Mouse (Mus musculus) cortical plate, adult 2 months (tissue): ENCODE results near the gene Tenm2. TPM values are rescaled to one million over a fixed set of nuclear protein-coding genes. Genes with fewer than 3 reads are reported as not detected.
A peak's percentile ranks its signal among the peaks of the same experiment; 100 is the strongest.

Source experiments
- H3K27ac ChIP-seq: fragments of 200-500 bp; 2 replicates; pipeline ENCODE4 v1.5.1; 2012; ENCODE audit warnings: low read length, control low read depth, inconsistent platforms; ENCODE audit not compliant: insufficient read depth
- H3K4me1 ChIP-seq: fragments of 200-500 bp; 2 replicates; pipeline ENCODE4 v1.6.1; 2011; ENCODE audit warnings: low read length; ENCODE audit not compliant: control insufficient read depth, insufficient read depth
- H3K4me3 ChIP-seq: fragments of 200-500 bp; 2 replicates; pipeline ENCODE4 v1.5.1; 2011; ENCODE audit warnings: mild to moderate bottlenecking, low read length, control low read depth; ENCODE audit not compliant: insufficient read depth
- CTCF ChIP-seq: fragments of 200-500 bp; IDR thresholded peaks from 2 replicates; pipeline ENCODE4 v1.5.1; 2011; ENCODE audit warnings: mild to moderate bottlenecking, control low read depth, low read length; ENCODE audit not compliant: insufficient read depth; ENCODE audit errors: extremely low read depth
- POLR2A ChIP-seq: fragments of 200-500 bp; IDR thresholded peaks from 2 replicates; pipeline ENCODE4 v1.6.1; 2011; ENCODE audit warnings: mild to moderate bottlenecking, low read length, control low read depth; ENCODE audit not compliant: insufficient read depth; ENCODE audit errors: extremely low read depth
- polyA plus RNA-seq: library from polyadenylated mRNA; depleted of rRNA; stranded (reverse); fragments of >200 nt; gene quantifications from 2 replicates; pipeline ENCODE4 v1.2.3, GENCODE M21; 2012

Tenm2 gene
- polyA plus RNA-seq, 1 experiment: 26.6 TPM

- TF ChIP-seq CTCF (no peak), POLR2A (no peak)
- no peak overlapping the region for H3K4me3 ChIP-seq
- H3K27ac ChIP-seq: no peak overlapping the region
- H3K4me1 ChIP-seq: no peaks in the 10 kb centered on the region
Measured at GRCm38 (mm10) chr11:36940557-36941110, 295.1 kb downstream of the Tenm2 start.

GRCm38 (mm10) chr11:36929817-36930216 lies 305.9 kb downstream of the Tenm2 start:
- TF ChIP-seq CTCF (no peak), POLR2A (no peak)
- H3K4me3 ChIP-seq: no peak overlapping the region
- no peak overlapping the region for H3K27ac ChIP-seq
- peaks cover 2% of the 10 kb centered on the region; the same call in 1 of the 2 replicates for H3K4me1 ChIP-seq

- no peak overlapping the region for H3K27ac ChIP-seq
- peaks cover 2% of the 10 kb centered on the region; the same call in 1 of the 2 replicates for H3K4me1 ChIP-seq
- no peak overlapping the region for H3K4me3 ChIP-seq
- TF ChIP-seq POLR2A (0 out of 2 replicates have a peak, but pooled peaks have one; percentile 12), CTCF (no peak)
Measured at GRCm38 (mm10) chr11:36926705-36927406, 308.9 kb downstream of the Tenm2 start.

- Histone ChIP-seq H3K4me3 (no peak overlapping the region), H3K27ac (no peak overlapping the region), H3K4me1 (no peaks in the 10 kb centered on the region)
- TF ChIP-seq CTCF (no peak), POLR2A (no peak)
Measured at GRCm38 (mm10) chr11:36919301-36919700, 316.5 kb downstream of the Tenm2 start.

GRCm38 (mm10) chr11:36911406-36911805 lies 324.4 kb downstream of the Tenm2 start:
- Histone ChIP-seq H3K27ac (no peak overlapping the region), H3K4me1 (no peaks in the 10 kb centered on the region), H3K4me3 (no peak overlapping the region)
- TF ChIP-seq POLR2A: no peak
- peak; percentile 36; the same call in 1 of the 2 replicates for TF ChIP-seq CTCF

GRCm38 (mm10) chr11:36909036-36909435 lies 326.7 kb downstream of the Tenm2 start:
- H3K27ac ChIP-seq: no peak overlapping the region
- H3K4me1 ChIP-seq: no peaks in the 10 kb centered on the region
- no peak overlapping the region for H3K4me3 ChIP-seq

GRCm38 (mm10) chr11:36902302-36902701 lies 333.5 kb downstream of the Tenm2 start:
- no peak overlapping the region for H3K4me3 ChIP-seq
- H3K4me1 ChIP-seq: no peaks in the 10 kb centered on the region; the same call in 1 of the 2 replicates
- H3K27ac ChIP-seq: no peak overlapping the region
- TF ChIP-seq CTCF: no peak
- TF ChIP-seq POLR2A: no peak

More at GRCm38 (mm10) chr11:36909036-36909435, 326.7 kb downstream of the Tenm2 start:
- TF ChIP-seq CTCF (no peak), POLR2A (no peak)

GRCm38 (mm10) chr11:36893061-36893460 lies 342.7 kb downstream of the Tenm2 start:
- TF ChIP-seq CTCF (no peak), POLR2A (no peak)

GRCm38 (mm10) chr11:36891106-36891505 lies 344.7 kb downstream of the Tenm2 start:
- H3K4me3 ChIP-seq: no peak overlapping the region
- peaks cover 2% of the 10 kb centered on the region; the same call in 1 of the 2 replicates for H3K4me1 ChIP-seq
- no peak for TF ChIP-seq POLR2A
- no peak for TF ChIP-seq CTCF
- no peak overlapping the region for H3K27ac ChIP-seq

More at GRCm38 (mm10) chr11:36893061-36893460, 342.7 kb downstream of the Tenm2 start:
- Histone ChIP-seq H3K4me1 (peaks cover 2% of the 10 kb centered on the region; the same call in 1 of the 2 replicates), H3K4me3 (no peak overlapping the region), H3K27ac (no peak overlapping the region)

GRCm38 (mm10) chr11:36887490-36887889 lies 348.3 kb downstream of the Tenm2 start:
- no peak for TF ChIP-seq POLR2A
- no peak for TF ChIP-seq CTCF
- H3K4me3 ChIP-seq: no peak overlapping the region
- H3K27ac ChIP-seq: no peak overlapping the region
- peaks cover 2% of the 10 kb centered on the region; the same call in 1 of the 2 replicates for H3K4me1 ChIP-seq
